Mouse (Mus musculus) kidney, postnatal 36 days (tissue): ENCODE measurements at regions not wholly inside any gene's neighbourhood (a gene's known extent, or its start where the extent isn't known, plus 50 kb on each side); places are given as distances from the start of the nearest gene placed in this dataset.

ENCODE experiments used
- DNase-seq, 2 experiments: peaks; one replicate each; pipeline ENCODE4 v3.0.0; 2021 to 2022; ENCODE audit warnings: mixed read lengths in 2 of 2

- DNase-seq: peak; percentile 86 to 89
These were observed 67.7 kb upstream of the Kcnma1 start for GRCm38 (mm10) chr14:24081911-24082558.

- DNase-seq: peak in 1 of 2 experiments; percentile 23
These were observed 54.4 kb upstream of the Kcnma1 start for GRCm38 (mm10) chr14:24068693-24069092.

- DNase-seq: peak; percentile 63 to 89
These were observed 53.4 kb upstream of the Kcnma1 start for GRCm38 (mm10) chr14:24067657-24068056.

- no peak for DNase-seq
These were observed 51.0 kb upstream of the Kcnma1 start for GRCm38 (mm10) chr14:24065231-24065767.
